Mouse (Mus musculus) urinary bladder, postnatal 10 days (tissue): ENCODE results near the gene Zfp990.
"Not testable (repeated sequence)": the region's sequence is repeated elsewhere in the genome, so short reads cannot be mapped to it uniquely, and the experiment has no call there.

Experiments
- DNase-seq: peaks from one replicate; pipeline ENCODE4 v3.0.0; 2022; ENCODE audit warnings: low spot score

Gene Zfp990

DNA sequence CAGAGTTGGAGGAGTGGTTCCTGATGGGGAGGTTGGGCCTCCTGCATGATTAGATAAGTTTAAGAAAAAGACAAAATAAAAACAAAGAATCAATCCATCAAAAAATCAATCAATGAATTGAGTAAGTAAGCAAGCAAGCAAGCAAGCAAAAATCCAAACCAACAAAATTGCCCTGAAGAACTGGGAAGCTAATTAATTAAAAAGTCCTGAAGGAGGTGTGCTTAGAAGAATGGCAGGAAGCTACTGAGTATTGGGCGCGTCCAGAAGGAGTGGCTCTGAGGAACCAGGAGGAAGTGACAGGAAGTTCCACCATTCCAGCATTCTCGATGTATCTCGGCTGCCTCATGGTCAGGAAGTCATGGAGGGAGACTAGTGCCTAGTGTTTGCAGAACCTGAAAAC is at the start of gene Zfp990:
Gene Zfp990 (plus strand): TSS at position 301 of the 400 bp plus-strand sequence.
- not testable (repeated sequence) for DNase-seq

- not testable (repeated sequence) for DNase-seq
These were observed 46.9 kb upstream of the Zfp990 start for GRCm38 (mm10) chr4:145463553-145464253.

DNA sequence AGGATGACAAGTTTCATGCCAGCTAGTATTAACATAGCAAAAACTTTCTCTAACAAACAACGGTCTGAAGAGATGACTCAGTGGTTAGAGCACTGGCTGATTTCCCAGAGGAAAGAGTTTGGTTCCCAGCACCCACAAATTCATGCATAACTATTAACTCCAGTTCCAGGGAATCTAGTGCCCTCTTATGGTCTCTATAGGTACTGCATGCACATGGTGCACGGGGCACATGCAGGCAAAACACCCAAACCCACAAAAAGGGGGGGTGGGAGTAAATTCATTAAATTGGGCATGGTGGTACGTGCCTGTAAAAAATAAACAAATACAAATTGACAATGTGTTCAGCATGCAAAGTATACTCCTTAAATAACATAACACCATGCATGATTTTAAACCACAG is 32.4 kb upstream of the Zfp990 start:
- DNase-seq: no peak

- DNase-seq: not testable (repeated sequence)
These were observed 29.9 kb upstream of the Zfp990 start for GRCm38 (mm10) chr4:145480699-145481098.

- no peak for DNase-seq
These were observed 21.2 kb upstream of the Zfp990 start for GRCm38 (mm10) chr4:145489396-145489795.

- DNase-seq: no peak
These were observed 18.4 kb upstream of the Zfp990 start for GRCm38 (mm10) chr4:145492132-145492531.

GRCm38 (mm10) chr4:145493316-145493715 is 17.2 kb upstream of the Zfp990 start:
- not testable (repeated sequence) for DNase-seq

- not testable (repeated sequence) for DNase-seq
These were observed 4.1 kb downstream of the Zfp990 start for GRCm38 (mm10) chr4:145514637-145515036.

DNA sequence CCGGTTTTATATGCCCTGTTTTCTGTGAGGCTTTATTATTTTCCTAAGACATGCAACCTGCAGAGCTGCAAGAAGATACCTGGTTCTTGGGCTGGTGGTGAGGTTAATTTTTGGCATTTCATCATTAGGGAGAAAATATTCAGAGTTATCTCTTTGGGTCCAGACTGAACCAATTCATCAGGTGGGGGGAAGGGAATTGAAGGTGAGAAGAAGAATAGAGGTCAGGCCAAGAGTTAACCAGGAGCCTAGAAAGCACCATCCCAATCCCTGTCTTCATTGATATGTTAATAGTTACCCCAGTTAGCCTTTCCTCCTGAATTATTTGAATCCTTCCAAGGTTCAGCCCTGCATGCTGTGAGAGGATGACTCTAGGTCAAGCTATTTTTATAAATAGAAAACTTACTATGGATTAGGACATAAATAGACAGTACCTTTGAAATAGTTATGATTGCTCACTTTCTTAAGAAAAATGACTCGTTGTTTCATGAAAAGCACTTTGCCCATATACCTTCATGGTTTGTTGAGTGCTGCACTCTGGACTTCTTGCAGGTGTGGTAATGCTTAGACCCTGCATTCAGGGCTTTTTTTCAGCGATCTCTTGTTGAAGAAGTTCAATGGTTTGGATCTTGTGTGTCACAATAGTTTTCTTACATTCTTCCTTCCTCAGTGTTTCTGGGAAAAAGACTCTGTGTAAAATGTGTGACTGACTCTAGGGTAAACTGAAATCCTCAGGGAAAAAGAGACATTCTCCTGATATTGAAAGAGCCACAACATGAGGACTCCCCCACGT is 5.4 kb downstream of the Zfp990 start:
- not testable (repeated sequence) for DNase-seq

GRCm38 (mm10) chr4:145517391-145517790 is 6.8 kb downstream of the Zfp990 start:
- DNase-seq: not testable (repeated sequence)

DNA sequence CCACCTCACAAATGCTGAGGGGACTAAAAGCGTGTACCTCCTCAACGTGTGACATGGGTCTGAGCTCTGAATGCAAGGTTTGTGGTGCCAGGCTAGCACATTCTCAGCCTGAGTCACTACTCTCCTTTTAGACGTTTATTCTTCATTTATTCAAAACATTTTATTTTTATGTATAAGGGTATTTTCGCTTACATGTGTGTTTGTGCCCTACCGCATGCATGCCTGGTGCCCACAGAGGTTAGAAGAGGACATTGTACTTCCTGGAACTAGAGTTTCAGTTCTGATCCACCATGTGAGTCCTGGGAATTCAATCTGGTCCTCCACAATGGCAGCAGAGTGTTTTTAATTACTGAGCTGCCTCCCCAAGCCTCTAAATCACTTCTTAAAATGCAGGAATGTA is 33.3 kb downstream of the Zfp990 start:
- DNase-seq: not testable (repeated sequence)

DNA sequence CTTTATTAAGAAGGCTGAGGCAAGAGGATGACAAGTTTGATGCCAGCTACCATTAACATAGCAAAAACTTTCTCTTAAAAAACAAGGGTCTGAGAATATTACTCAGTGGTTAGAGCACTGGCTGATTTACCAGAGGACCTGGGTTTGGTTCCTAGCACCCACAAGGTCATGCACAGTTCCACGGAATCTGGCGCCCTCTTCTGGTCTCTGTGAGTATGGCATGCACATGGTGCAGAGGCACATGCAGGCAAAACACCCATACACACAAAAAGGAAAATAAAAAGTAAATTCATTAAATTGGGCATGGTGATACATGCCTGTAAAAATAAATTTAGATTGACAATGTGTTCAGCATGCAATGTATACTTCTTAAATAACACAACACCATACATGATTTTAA is 34.5 kb downstream of the Zfp990 start:
- not testable (repeated sequence) for DNase-seq

GRCm38 (mm10) chr4:145545734-145546349 is 35.3 kb downstream of the Zfp990 start:
- DNase-seq: not testable (repeated sequence)

GRCm38 (mm10) chr4:145546477-145546876 is 35.9 kb downstream of the Zfp990 start:
- DNase-seq: not testable (repeated sequence)

DNA sequence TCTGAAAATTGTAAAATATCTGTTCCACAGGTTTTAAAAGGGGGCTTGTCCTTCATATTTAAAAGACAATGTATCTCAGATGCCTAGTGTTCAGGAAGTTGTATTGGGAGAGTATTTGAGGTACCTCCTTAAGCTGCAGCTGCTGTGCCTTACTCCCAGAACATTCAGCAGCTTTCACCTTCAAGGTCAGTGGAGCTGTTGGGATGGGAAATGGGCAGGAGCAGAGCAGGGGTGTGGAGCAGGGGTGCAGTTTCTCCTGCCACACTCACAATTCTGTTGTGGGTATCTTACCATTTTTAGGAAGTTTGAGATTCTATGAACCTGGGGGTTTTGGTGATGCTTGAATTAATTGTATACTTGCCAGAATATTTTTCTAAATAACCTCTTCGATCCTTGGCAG is 46.1 kb downstream of the Zfp990 start:
- no peak for DNase-seq

DNA sequence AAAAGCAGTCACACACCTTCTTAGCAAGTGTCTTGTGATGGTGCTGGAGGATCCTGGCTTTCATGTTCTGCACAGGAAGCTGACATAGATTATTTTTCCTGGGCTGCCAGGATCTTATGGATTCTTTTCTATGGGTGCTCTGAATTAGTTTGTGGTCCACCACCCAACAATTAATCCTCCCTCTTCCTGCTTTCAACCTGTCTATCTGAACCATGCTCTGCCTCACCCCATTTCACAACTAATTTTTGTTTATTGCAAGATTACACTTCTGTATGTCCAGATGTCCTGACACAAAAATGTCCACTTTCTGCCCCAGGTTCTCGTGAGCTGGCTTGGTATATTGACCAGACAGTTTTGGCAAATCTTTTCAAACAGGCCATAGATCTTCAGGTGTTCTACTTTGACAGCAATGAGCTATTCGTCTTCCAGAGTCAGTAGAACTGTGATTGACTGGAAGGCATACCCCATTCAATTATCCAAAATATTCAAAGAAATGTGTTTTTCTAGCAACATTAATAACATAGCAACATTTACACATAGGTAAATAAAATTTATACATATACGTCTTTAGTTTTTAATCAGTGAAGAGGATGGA is 49.0 kb downstream of the Zfp990 start:
- DNase-seq: no peak

GRCm38 (mm10) chr4:145564111-145564821 is 53.7 kb downstream of the Zfp990 start:
- DNase-seq: no peak

- not testable (repeated sequence) for DNase-seq
These were observed 59.9 kb downstream of the Zfp990 start for GRCm38 (mm10) chr4:145570461-145570860.

GRCm38 (mm10) chr4:145576623-145577022 is 66.1 kb downstream of the Zfp990 start:
- not testable (repeated sequence) for DNase-seq

DNA sequence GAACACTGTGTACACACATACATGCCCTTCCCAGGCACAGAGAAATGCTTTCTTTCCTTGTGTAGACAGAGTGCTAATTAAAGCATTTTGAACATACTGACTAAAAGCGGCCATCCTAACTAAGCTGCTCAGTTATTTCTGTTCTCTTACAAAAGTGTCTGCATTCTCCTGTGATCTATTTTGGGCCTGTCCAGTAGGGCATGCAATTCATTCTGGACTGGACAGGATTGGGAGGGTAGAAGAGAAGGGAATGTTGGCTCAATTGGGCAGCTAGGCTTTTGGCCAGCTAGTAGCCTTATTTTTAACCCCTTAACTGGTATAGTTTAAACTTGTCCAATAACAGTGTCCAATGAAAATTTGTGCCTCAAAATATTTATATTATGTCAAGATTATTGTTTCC is 69.8 kb downstream of the Zfp990 start:
- not testable (repeated sequence) for DNase-seq

GRCm38 (mm10) chr4:145585078-145585477 is 74.5 kb downstream of the Zfp990 start, which contains the start of gene Gm13212:
TSS of gene Gm13212 (plus strand) at chr4:145585166.
- DNase-seq: not testable (repeated sequence)
